Mouse (Mus musculus) regulatory T cell (primary cell): ENCODE data around the gene Psma4.
"Not testable (repeated sequence)": the region's sequence is repeated elsewhere in the genome, so short reads cannot be mapped to it uniquely, and the experiment has no call there.

Source experiments
- in situ Hi-C: fragments of 300-600 bp; cut with MboI, MseI; formaldehyde crosslinking; loops from one replicate; pipeline ENCODE4 v1.15.1; 2025; ENCODE audit warnings: high pct_unique_total_duplicates

The Psma4 gene

GRCm38 (mm10) chr9:54950575-54951321 lies at the start of gene Psma4, which contains the start of gene AY074887:
Gene Psma4 (plus strand): TSS chr9:54950790.
Gene AY074887 (minus strand): TSS chr9:54950998.
- in situ Hi-C loops, result no loop called here

GRCm38 (mm10) chr9:54909446-54909845 lies 41.1 kb upstream of the Psma4 start:
- in situ Hi-C loops, result no loop called here

GRCm38 (mm10) chr9:54915576-54915975 lies 35.0 kb upstream of the Psma4 start:
- in situ Hi-C loops, result no loop called here

GRCm38 (mm10) chr9:54916401-54916800 lies 34.2 kb upstream of the Psma4 start:
- in situ Hi-C loops, result no loop called here

- in situ Hi-C loops, result no loop called here
These were observed 33.4 kb upstream of the Psma4 start, which contains the start of gene Hykk for GRCm38 (mm10) chr9:54917010-54917677. Gene Hykk (plus strand): TSS chr9:54917283.

- in situ Hi-C loops, result no loop called here
These were observed 32.4 kb upstream of the Psma4 start for GRCm38 (mm10) chr9:54918191-54918590.

- in situ Hi-C loops, result no loop called here
These were observed 31.8 kb upstream of the Psma4 start for GRCm38 (mm10) chr9:54918781-54919180.

GRCm38 (mm10) chr9:54919946-54920345 lies 30.6 kb upstream of the Psma4 start:
- in situ Hi-C loops, result no loop called here

GRCm38 (mm10) chr9:54930741-54931140 lies 19.8 kb upstream of the Psma4 start:
- in situ Hi-C loops, result no loop called here

GRCm38 (mm10) chr9:54931765-54932164 lies 18.8 kb upstream of the Psma4 start:
- in situ Hi-C loops, result no loop called here

GRCm38 (mm10) chr9:54932379-54932778 lies 18.2 kb upstream of the Psma4 start:
- in situ Hi-C loops, result no loop called here

GRCm38 (mm10) chr9:54942071-54942470 lies 8.5 kb upstream of the Psma4 start:
- in situ Hi-C loops, result no loop called here

- in situ Hi-C loops, result no loop called here
These were observed 6.1 kb upstream of the Psma4 start for GRCm38 (mm10) chr9:54944467-54944866.

- in situ Hi-C loops, result no loop called here
These were observed 4.3 kb upstream of the Psma4 start for GRCm38 (mm10) chr9:54946256-54946655.

GRCm38 (mm10) chr9:54949465-54949864 lies 1.1 kb upstream of the Psma4 start:
- in situ Hi-C loops, result no loop called here

- in situ Hi-C loops, result not testable (repeated sequence)
These were observed 428 bp upstream of the Psma4 start for GRCm38 (mm10) chr9:54950162-54950561.

GRCm38 (mm10) chr9:54961059-54961458 lies 10.5 kb downstream of the Psma4 start:
- in situ Hi-C loops, result no loop called here

GRCm38 (mm10) chr9:54963669-54964068 lies 13.1 kb downstream of the Psma4 start:
- in situ Hi-C loops, result no loop called here

- in situ Hi-C loops, result no loop called here
These were observed 19.5 kb downstream of the Psma4 start for GRCm38 (mm10) chr9:54969972-54970637.

GRCm38 (mm10) chr9:54980674-54981073 lies 30.1 kb downstream of the Psma4 start, which contains the start of gene Chrna5:
Gene Chrna5 (plus strand): TSS chr9:54980880.
- in situ Hi-C loops, result no loop called here

- in situ Hi-C loops, result no loop called here
These were observed 31.0 kb downstream of the Psma4 start for GRCm38 (mm10) chr9:54981291-54982191.
